Mouse (Mus musculus) gastrocnemius, adult 2 months (tissue): ENCODE measurements around the gene Cpn1. TPM values are rescaled to one million over a fixed set of nuclear protein-coding genes. Genes with fewer than 3 reads are reported as not detected.
"Not testable (repeated sequence)": the region's sequence is repeated elsewhere in the genome, so short reads cannot be mapped to it uniquely, and the experiment has no call there.

Source experiments
- DNase-seq: peaks from one replicate; pipeline ENCODE4 v3.0.0; 2022
- H3K27ac ChIP-seq: fragments of 200-600 bp; 2 replicates; pipeline ENCODE4 v1.8.1; 2022; ENCODE audit warnings: mild to moderate bottlenecking
- H3K4me3 ChIP-seq: fragments of 200-600 bp; 2 replicates; pipeline ENCODE4 v1.8.1; 2022; ENCODE audit warnings: mild to moderate bottlenecking, moderate library complexity
- CTCF ChIP-seq: fragments of 200-600 bp; IDR thresholded peaks from 2 replicates; pipeline ENCODE4 v1.8.1; 2022; ENCODE audit warnings: antibody characterized with exemption, mild to moderate bottlenecking, moderate library complexity
- intact Hi-C: fragments of 180-260 bp; cut with DNase I; formaldehyde crosslinking; loops from one replicate; pipeline ENCODE4 v1.15.1; 2025
- total RNA-seq, 2 experiments: library from RNA; stranded (reverse); gene quantifications; 2 replicates each; pipeline ENCODE4 v1.2.3; 2021

The Cpn1 gene
- total RNA-seq, 2 experiments from 2014 or later, result not detected

DNA sequence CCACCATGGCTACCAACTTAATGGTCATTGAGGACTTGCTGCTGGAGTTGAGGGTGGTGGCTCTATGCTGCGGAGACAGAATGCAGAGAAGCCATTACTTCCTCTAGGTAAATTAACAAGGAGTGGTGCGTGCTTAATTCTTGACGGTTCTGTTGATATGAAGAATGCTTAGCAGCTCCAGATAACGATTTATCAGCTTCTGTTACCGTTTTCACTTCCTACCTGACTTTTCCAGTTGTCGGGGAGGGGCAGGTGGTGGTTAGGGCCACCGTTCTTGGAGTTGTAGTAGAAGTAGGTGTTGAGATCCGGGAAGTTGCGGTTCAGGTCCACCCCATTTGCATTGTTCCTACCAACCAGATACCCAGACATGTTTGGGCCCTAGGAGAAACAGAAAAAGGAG, 12.6 kb downstream of the Cpn1 start:
- intact Hi-C loops, result no loop called here
- no peak overlapping the region for H3K27ac ChIP-seq

DNA sequence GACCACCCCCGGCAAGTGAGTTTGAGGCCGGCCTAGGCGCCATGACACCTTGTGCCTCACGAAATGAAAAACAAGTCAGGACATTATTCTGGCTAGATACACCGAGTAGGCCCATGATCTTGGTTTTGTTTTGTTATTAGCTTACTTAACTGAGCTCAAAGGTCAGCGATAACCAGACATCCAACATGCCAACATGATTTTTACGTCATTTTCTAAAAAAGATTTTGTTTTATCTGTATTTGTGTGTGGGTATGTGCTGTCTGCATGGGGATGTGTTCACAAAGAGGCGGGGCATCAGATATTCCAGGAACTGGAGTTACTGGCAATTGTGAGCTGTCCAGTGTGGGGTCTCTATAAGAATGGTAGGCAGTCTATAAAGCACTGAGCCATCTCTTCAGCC, 14.2 kb downstream of the Cpn1 start:
- TF ChIP-seq CTCF, result no peak
- no peak overlapping the region for H3K4me3 ChIP-seq
- intact Hi-C loops, result no loop called here
- DNase-seq, result no peak
- H3K27ac ChIP-seq, result no peak overlapping the region

More for the DNA sequence above, 12.6 kb downstream of the Cpn1 start:
- no peak for DNase-seq
- no peak for TF ChIP-seq CTCF
- H3K4me3 ChIP-seq, result no peak overlapping the region

DNA sequence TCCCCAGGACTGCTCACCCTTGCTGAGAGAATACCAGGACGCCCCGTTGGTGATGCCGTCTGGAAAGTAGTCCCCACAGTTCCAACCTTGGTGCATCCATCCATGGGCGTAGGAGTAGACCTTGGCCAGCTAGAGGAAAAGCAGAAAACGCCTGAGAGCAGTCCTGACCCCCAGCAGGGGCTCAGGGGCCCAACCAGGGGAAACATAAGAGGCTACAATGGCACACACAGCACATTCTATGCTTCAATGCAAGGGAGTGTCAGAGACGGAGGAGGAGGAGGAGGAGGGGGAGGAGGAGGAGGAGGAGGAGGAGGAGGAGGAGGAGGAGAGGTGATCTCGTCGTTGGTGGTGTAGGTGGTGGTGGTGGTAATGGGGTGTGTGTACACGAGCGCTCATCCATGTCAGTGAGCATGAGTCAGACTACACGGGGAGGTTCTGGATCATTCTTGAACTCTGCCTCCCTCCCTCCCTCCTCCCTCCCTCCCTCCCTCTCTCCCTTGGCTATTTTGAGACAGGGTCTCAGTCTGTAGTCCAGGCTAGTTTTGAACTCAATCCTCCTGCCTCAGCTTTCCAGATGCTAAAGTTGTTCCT, 17.8 kb downstream of the Cpn1 start:
- no peak overlapping the region for H3K27ac ChIP-seq
- DNase-seq, result no peak
- intact Hi-C loops, result no loop called here
- no peak overlapping the region for H3K4me3 ChIP-seq
- TF ChIP-seq CTCF, result no peak

DNA sequence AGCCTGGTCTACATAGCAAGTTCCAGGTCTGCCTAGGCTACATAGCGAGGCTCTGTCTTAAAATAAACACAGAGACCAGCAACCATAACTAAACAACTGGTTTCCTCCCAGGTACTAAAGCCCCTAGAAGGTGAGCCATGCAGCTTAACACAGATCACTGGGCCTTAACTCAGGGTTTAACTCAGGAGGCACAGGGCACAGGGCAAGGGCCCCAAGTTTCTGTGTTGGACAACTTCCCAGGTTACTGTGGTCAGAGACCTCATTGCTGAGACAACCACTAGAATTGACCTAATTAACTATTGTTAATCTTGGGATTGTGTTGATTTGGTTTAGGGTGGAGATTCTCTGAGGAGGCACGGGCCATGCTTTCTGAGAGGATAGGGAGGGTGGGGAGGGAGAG, 19.9 kb downstream of the Cpn1 start:
- no peak overlapping the region for H3K4me3 ChIP-seq
- intact Hi-C loops, result no loop called here
- no peak overlapping the region for H3K27ac ChIP-seq
- DNase-seq, result no peak
- no peak for TF ChIP-seq CTCF

DNA sequence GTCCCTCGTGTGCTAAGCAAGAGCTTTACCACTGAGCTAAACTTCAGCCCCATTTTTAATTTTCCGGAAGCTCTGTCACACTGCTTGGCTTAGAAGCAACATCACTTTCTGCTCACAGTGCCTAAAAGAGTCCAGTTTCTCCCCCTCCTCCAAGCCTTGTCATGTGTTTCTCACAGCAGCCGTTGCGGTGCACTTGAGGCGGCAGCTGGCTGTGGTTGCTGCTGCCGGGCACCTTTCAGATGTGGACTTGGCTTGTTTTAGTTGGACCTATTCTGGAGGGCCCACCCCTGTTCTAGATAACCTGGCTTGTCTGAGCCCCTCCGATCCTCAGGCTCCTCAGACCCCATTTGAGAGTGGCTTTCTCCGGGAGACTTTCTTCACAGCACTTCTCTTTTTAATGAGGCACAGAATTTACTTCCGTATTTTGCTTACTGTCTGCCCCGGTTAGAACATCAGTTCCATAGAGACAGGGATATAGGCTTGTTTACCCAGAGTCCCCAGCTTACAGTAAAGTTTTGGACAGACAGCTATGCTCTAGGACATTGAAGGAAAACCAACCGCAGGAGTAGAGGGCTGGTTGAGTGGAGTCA, 20.8 kb downstream of the Cpn1 start:
- no peak for DNase-seq
- intact Hi-C loops, result no loop called here
- Histone ChIP-seq H3K27ac (no peak overlapping the region), H3K4me3 (peak overlapping the region; percentile 17; the same call in 1 of the 2 replicates)
- TF ChIP-seq CTCF, result no peak

DNA sequence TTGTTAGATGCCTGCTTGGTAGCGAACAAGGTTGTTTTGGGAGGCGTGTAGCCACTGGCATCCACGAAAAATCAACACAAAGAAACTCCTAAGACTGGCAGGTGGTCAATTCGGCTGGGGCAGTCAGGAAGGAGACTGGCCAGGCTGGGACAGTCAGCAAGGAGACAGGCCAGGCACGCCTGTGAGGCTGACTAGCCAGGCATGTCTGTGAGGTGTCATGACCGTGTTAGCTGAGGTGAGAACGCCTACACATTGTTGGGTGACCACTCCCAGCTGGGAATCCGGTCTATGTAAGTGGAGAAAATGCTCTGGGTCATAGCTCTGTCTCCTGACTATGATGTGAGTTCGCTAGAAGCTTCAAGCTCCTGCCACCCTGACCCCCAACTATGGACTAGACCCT, 23.6 kb downstream of the Cpn1 start:
- no peak for TF ChIP-seq CTCF
- intact Hi-C loops, result no loop called here
- no peak for DNase-seq
- Histone ChIP-seq H3K27ac (no peak overlapping the region), H3K4me3 (no peak overlapping the region)

DNA sequence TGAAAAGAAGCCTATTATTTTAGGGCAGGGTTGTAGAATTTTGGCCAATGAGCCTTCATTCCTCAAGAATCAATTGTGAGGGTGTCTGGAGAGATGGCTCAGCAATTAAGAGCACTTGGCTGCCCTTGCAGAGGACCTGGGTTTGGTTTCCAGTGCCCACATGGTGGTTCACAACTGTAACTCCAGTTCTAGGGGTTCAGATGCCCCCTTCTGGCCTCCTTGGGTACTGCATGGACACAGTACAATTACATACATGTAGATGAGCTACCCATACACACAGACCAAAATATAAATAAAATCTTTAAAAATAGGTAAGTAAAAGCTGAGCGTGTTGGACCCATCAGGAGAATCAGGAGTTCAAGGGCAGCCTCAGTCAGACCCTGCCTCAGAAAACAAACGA, 25.2 kb downstream of the Cpn1 start:
- TF ChIP-seq CTCF, result peak; percentile 49
- DNase-seq, result no peak
- H3K27ac ChIP-seq, result no peak overlapping the region
- H3K4me3 ChIP-seq, result no peak overlapping the region
- intact Hi-C loops, result no loop called here

DNA sequence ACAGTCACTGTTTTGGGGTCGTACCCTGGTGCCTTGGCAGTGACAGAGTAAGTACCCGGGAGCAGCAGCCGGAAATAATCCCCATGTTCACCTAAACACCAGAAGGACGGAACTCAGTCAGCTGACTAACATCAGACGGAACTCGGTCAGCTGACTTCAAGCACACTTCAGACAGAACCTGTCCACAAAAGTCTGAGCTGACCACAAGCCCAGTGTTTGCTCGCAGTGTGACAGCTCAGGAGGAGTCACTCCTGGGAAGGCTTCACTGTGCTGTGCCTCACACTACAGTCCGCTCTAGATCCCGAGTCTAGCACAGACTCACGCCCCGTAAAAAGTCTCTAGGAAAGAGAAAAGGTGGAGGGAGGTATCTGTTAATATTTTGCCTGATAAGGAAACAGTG, 26.3 kb downstream of the Cpn1 start:
- intact Hi-C loops, result no loop called here
- DNase-seq, result no peak
- no peak for TF ChIP-seq CTCF
- no peak overlapping the region for H3K4me3 ChIP-seq
- H3K27ac ChIP-seq, result no peak overlapping the region

DNA sequence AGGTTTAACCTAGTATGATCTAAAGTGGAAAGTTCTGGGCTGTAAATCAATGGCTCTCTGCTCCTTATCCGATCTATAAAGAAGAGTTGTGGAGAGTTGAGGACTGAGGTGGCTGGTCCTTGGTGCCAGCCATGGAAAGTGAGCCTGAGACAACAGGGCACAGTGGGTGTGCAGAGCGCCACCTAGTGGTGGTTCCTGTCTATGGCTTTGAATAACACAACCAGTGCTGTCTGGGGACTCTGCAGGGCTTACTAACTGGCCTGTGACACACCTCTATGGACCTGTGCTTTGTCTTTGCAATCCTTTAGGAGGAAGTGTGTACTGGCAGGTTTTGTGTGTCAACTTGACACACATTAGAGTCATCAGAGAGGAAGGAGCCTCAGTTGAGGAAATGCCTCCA, 27.2 kb downstream of the Cpn1 start:
- peak; percentile 92 for TF ChIP-seq CTCF
- intact Hi-C loops, result loop anchor here (1.0 kb wide), 1 partner anchor 127 kb away; no protein-coding TSS in a partner anchor
- Histone ChIP-seq H3K4me3 (no peak overlapping the region), H3K27ac (no peak overlapping the region)
- DNase-seq, result peak; percentile 77

DNA sequence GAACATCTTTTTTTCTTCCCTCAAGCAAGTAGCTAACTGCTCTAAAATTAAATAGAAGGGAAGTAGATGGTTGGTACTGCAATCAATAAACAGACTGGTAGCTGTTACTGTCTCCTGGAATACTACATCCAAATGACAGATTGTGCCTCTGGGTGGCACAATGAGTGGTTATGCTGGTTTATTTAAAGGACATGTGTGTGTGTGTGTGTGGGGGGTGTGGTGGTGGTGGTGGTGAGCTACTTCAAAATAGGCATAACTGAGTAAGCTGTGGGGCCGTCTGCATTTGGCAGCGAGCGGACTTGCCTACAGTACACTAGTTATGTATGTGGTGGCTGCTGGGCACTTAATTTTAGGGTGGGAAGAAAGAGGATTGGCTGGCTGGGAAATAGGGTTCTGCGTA, 28.5 kb downstream of the Cpn1 start:
- intact Hi-C loops, result no loop called here
- Histone ChIP-seq H3K27ac (no peak overlapping the region), H3K4me3 (no peak overlapping the region)
- no peak for TF ChIP-seq CTCF
- no peak for DNase-seq

DNA sequence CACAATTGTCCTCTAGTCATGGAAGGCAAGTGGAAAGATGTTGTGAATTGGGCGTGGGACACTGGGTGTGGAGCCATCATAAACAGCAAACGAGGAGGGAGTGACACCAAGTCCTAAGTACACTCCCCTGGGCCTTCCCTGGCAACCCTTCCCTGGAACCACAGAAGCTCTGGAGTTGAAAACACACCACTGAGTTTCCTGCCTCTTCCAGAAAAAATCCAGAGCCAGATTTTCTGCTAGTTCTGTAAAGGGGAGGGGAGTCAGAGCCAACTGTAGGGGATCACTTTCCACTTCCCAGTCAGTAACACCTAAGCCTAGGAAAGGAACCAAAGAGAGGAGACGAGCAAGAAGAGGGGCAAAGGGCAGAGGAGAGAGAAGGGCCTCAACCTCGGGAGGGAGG, 29.0 kb downstream of the Cpn1 start:
- intact Hi-C loops, result no loop called here
- H3K27ac ChIP-seq, result no peak overlapping the region
- no peak overlapping the region for H3K4me3 ChIP-seq
- DNase-seq, result peak; percentile 68
- no peak for TF ChIP-seq CTCF

DNA sequence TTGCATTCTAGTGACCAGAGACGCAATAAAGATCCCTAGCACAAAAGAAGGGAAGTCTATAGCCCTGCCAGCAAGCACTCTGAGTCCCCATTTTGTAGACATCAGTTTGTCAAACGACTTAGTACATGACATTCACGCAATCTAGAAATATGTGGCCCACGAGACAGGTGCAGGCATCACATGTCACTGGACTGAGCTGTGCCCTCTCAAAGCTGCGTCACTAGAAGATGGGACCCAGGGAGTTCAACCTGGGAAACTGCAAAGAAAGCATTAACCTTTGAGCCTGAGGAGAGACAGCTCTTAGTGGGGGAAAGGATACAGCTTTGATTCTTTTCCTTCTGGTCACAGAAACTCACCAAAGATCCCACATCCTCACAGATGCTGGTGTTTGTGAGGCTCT, 31.1 kb downstream of the Cpn1 start:
- no peak for TF ChIP-seq CTCF
- Histone ChIP-seq H3K27ac (no peak overlapping the region), H3K4me3 (no peak overlapping the region)
- DNase-seq, result no peak
- intact Hi-C loops, result no loop called here

DNA sequence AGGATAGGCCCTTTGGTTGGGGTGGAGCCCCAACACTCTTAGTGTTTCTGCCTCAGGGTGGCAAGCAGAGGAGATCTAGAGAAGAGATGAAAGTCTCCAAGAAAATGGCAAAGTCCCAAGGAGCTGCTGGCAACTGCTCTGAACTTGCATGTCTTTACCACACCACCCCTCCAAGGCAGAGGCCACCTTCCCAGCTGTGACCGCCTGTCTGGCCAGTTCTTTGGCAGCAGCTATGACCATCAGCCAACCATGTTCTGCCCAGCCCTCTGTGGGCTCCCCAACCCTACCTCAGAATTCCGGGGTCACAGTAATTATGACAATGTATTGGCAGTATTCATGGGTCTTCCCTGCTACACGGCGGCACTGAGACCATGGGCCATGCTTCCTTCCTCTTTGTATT, 31.5 kb downstream of the Cpn1 start:
- no peak for TF ChIP-seq CTCF
- H3K27ac ChIP-seq, result no peak overlapping the region
- DNase-seq, result no peak
- intact Hi-C loops, result no loop called here
- no peak overlapping the region for H3K4me3 ChIP-seq

DNA sequence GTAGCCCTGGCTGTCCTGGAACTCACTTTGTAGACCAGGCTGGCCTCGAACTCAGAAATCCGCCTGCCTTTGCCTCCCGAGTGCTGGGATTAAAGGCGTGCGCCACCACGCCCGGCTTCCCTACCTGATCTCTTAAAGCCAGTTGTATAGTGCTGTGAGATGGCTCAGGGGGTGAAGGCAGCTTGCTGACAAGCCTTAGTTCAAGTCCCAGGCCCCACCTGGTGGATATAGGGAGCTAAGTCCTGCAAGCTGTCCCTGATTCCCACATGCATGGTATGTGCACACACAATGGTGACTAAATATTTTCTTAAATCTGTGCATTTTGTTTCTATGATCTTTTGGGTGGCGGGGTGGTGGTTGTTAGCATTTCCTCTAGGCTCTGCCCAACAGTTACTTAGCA, 33.4 kb downstream of the Cpn1 start:
- H3K27ac ChIP-seq, DNase-seq, H3K4me3 ChIP-seq, intact Hi-C loops: not testable (repeated sequence)
